Mouse (Mus musculus) adipocyte (in vitro differentiated cells): ENCODE data around the gene Trpd52l3.
A peak's percentile ranks its signal among the peaks of the same experiment; 100 is the strongest.

Source experiments
- DNase-seq: peaks from one replicate; pipeline ENCODE4 v3.0.0-alpha.2; 2016; ENCODE audit warnings: low spot score

Trpd52l3 gene

GRCm38 (mm10) chr19:30029894-30030635, 26.5 kb downstream of the Trpd52l3 start, which contains the start of gene Uhrf2:
Uhrf2 (plus strand) TSS chr19:30030513.
- DNase-seq = peak; percentile 89

- DNase-seq = peak; percentile 43
Measured at GRCm38 (mm10) chr19:30030636-30031467, 27.3 kb downstream of the Trpd52l3 start.

- peak; percentile 94 for DNase-seq
Measured at GRCm38 (mm10) chr19:30031468-30031931, 27.9 kb downstream of the Trpd52l3 start.

GRCm38 (mm10) chr19:30032206-30032605, 28.6 kb downstream of the Trpd52l3 start:
- peak; percentile 26 for DNase-seq

GRCm38 (mm10) chr19:30035361-30035760, 31.8 kb downstream of the Trpd52l3 start:
- DNase-seq = no peak

GRCm38 (mm10) chr19:30043691-30044090, 40.1 kb downstream of the Trpd52l3 start:
- DNase-seq = no peak

GRCm38 (mm10) chr19:30044630-30045029, 41.0 kb downstream of the Trpd52l3 start:
- no peak for DNase-seq

GRCm38 (mm10) chr19:30045857-30046256, 42.3 kb downstream of the Trpd52l3 start:
- no peak for DNase-seq

- no peak for DNase-seq
Measured at GRCm38 (mm10) chr19:30050584-30050983, 47.0 kb downstream of the Trpd52l3 start.

- DNase-seq = no peak
Measured at GRCm38 (mm10) chr19:30051479-30051878, 47.9 kb downstream of the Trpd52l3 start.

GRCm38 (mm10) chr19:30054218-30054617, 50.6 kb downstream of the Trpd52l3 start:
- DNase-seq = no peak
